Mouse (Mus musculus) stomach, postnatal 0 days (tissue): ENCODE results near the gene Stard3. TPM values are rescaled to one million over a fixed set of nuclear protein-coding genes. Genes with fewer than 3 reads are reported as not detected.
A peak's percentile ranks its signal among the peaks of the same experiment; 100 is the strongest.

Experiments used
- ATAC-seq: fragments of 200-750 bp; cut with Nextera tagmentation; 2 replicates; pipeline ENCODE4 v1.8.0; 2017; ENCODE audit not compliant: low FRiP score, low TSS enrichment
- DNase-seq: peaks from one replicate; pipeline ENCODE4 v3.0.0-alpha.2; 2016; ENCODE audit warnings: low spot score
- H3K27ac ChIP-seq: fragments of 300-500 bp; sonication (generic); replicated peaks from 2 replicates; pipeline ENCODE4 v1.5.1; 2014; ENCODE audit warnings: mild to moderate bottlenecking, control low read depth
- H3K27me3 ChIP-seq: fragments of 300-500 bp; sonication (generic); 2 replicates; pipeline ENCODE4 v1.6.1; 2014; ENCODE audit warnings: low read length; ENCODE audit not compliant: control insufficient read depth, insufficient read depth
- H3K36me3 ChIP-seq: fragments of 300-500 bp; sonication (generic); 2 replicates; pipeline ENCODE4 v1.6.1; 2014; ENCODE audit warnings: low read length, mixed read lengths; ENCODE audit not compliant: control insufficient read depth, insufficient read depth
- H3K4me1 ChIP-seq: fragments of 300-500 bp; sonication (generic); replicated peaks from 2 replicates; pipeline ENCODE4 v1.6.1; 2014; ENCODE audit warnings: antibody characterized with exemption; ENCODE audit not compliant: control insufficient read depth, insufficient read depth
- H3K4me2 ChIP-seq: fragments of 300-500 bp; sonication (generic); replicated peaks from 2 replicates; pipeline ENCODE4 v1.6.1; 2014; ENCODE audit warnings: low read depth, mild to moderate bottlenecking, control low read depth, moderate library complexity
- H3K4me3 ChIP-seq: fragments of 300-500 bp; sonication (generic); 2 replicates; pipeline ENCODE4 v1.5.1; 2014; ENCODE audit warnings: low read depth, low read length, control low read depth
- H3K9ac ChIP-seq: fragments of 300-500 bp; sonication (generic); 2 replicates; pipeline ENCODE4 v1.6.1; 2014; ENCODE audit warnings: mild to moderate bottlenecking, low read length, control low read depth, mixed read lengths
- H3K9me3 ChIP-seq: fragments of 300-500 bp; sonication (generic); 2 replicates; pipeline ENCODE4 v1.6.1; 2016; ENCODE audit warnings: low read length; ENCODE audit not compliant: control insufficient read depth
- CTCF ChIP-seq: IDR thresholded peaks from 2 replicates; pipeline ENCODE4 v1.5.1; 2016; ENCODE audit warnings: antibody characterized with exemption, low read depth, mild to moderate bottlenecking, moderate library complexity
- EP300 ChIP-seq: optimal IDR thresholded peaks from 2 replicates; pipeline ENCODE3; 2016; ENCODE audit warnings: antibody characterized with exemption
- WGBS: fragments of 180-500 bp; shearing (Covaris S2); extraction: QIAGEN DNeasy Blood & Tissue Kit; methylation state at CpG from one replicate; pipeline ENCODE4 v1.1.7; 2014; 5-methylcytosine and 5-hydroxymethylcytosine counted together
- polyA plus RNA-seq: library from polyadenylated mRNA; unstranded; fragments of >200 nt; fragmentation: Nextera tagmentation; extraction: Ambion mirVana; gene quantifications from 2 replicates; pipeline ENCODE4 v1.2.1, GENCODE M21; 2015

The Stard3 gene
- polyA plus RNA-seq, 1 experiment from 2014 or later, result 24.9 TPM

- H3K9me3 ChIP-seq, result no peaks in the 10 kb centered on the region
- H3K27ac ChIP-seq, result no peak overlapping the region
- no peak overlapping the region for H3K9ac ChIP-seq
- H3K4me3 ChIP-seq, result peak overlapping the region; percentile 28
- H3K4me2 ChIP-seq, result peak overlapping the region; percentile 46
- DNase-seq (peak; percentile 31), ATAC-seq (no peak)
- no peaks in the 10 kb centered on the region for H3K36me3 ChIP-seq
- TF ChIP-seq EP300 (no peak), CTCF (no peak)
- peaks cover 61% of the 10 kb centered on the region for H3K27me3 ChIP-seq
- under 1% methylated on average over 96 of the region's 97 CpGs for WGBS
- no peaks in the 10 kb centered on the region; the same call in 1 of the 2 replicates for H3K4me1 ChIP-seq
Measured at GRCm38 (mm10) chr11:98327136-98328030, 30.8 kb upstream of the Stard3 start.

GRCm38 (mm10) chr11:98328031-98328370 is 30.2 kb upstream of the Stard3 start:
- TF ChIP-seq EP300 (no peak), CTCF (no peak)
- H3K4me2 ChIP-seq, result peak overlapping the region; percentile 46
- no peak overlapping the region for H3K27ac ChIP-seq
- DNase-seq, result peak; percentile 42
- H3K4me3 ChIP-seq, result peak overlapping the region; percentile 28
- ATAC-seq, result no peak
- H3K36me3 ChIP-seq, result no peaks in the 10 kb centered on the region
- no peak overlapping the region for H3K9ac ChIP-seq
- H3K27me3 ChIP-seq, result peaks cover 60% of the 10 kb centered on the region
- no peaks in the 10 kb centered on the region; the same call in 1 of the 2 replicates for H3K4me1 ChIP-seq
- H3K9me3 ChIP-seq, result no peaks in the 10 kb centered on the region
- under 1% methylated on average over 34 of the region's 35 CpGs for WGBS

- 2% methylated on average over 33 of the region's 56 CpGs for WGBS
Measured at GRCm38 (mm10) chr11:98328371-98329069, 29.6 kb upstream of the Stard3 start.

GRCm38 (mm10) chr11:98329081-98329959 is 28.8 kb upstream of the Stard3 start, which contains the start of gene Neurod2:
TSS of gene Neurod2 (minus strand) at chr11:98329648.
- Histone ChIP-seq H3K4me3 (peak within 1 kb of the TSS; percentile 28), H3K27me3 (peaks cover 58% of the 10 kb centered on the region), H3K4me1 (no peaks in the 10 kb centered on the region; the same call in 1 of the 2 replicates), H3K27ac (no peak within 1 kb of the TSS), H3K9ac (no peak within 1 kb of the TSS), H3K4me2 (peak within 1 kb of the TSS; percentile 46), H3K36me3 (no peaks in the 10 kb centered on the region), H3K9me3 (no peaks in the 10 kb centered on the region)
- WGBS, result 4% methylated on average over 38 of the region's 38 CpGs
- TF ChIP-seq CTCF (no peak), EP300 (no peak)
- DNase-seq (no peak), ATAC-seq (no peak)

More at GRCm38 (mm10) chr11:98328371-98329069, 29.6 kb upstream of the Stard3 start:
- Histone ChIP-seq H3K9ac (no peak overlapping the region), H3K4me2 (peak overlapping the region; percentile 46), H3K9me3 (no peaks in the 10 kb centered on the region), H3K4me3 (peak overlapping the region; percentile 28), H3K27ac (no peak overlapping the region), H3K4me1 (no peaks in the 10 kb centered on the region; the same call in 1 of the 2 replicates), H3K36me3 (no peaks in the 10 kb centered on the region), H3K27me3 (peaks cover 56% of the 10 kb centered on the region)
- ATAC-seq (no peak), DNase-seq (peak; percentile 29)
- TF ChIP-seq EP300, result no peak
- no peak for TF ChIP-seq CTCF

GRCm38 (mm10) chr11:98329960-98330744 is 28.0 kb upstream of the Stard3 start:
- DNase-seq (no peak), ATAC-seq (no peak)
- Histone ChIP-seq H3K9me3 (no peaks in the 10 kb centered on the region), H3K9ac (no peak overlapping the region), H3K27ac (no peak overlapping the region), H3K4me2 (no peak overlapping the region), H3K27me3 (peaks cover 59% of the 10 kb centered on the region), H3K4me1 (no peaks in the 10 kb centered on the region; the same call in 1 of the 2 replicates), H3K36me3 (no peaks in the 10 kb centered on the region), H3K4me3 (no peak overlapping the region)
- 31% methylated on average over 9 of the region's 9 CpGs for WGBS
- TF ChIP-seq EP300 (no peak), CTCF (no peak)
